Mouse (Mus musculus) small intestine, adult 2 months (tissue): ENCODE data around the gene Slit1.

Experiments used
- CTCF ChIP-seq: fragments of 200-500 bp; IDR thresholded peaks from 2 replicates; pipeline ENCODE4 v1.5.1; 2012; ENCODE audit warnings: low read depth, mild to moderate bottlenecking, control low read depth, inconsistent platforms, low read length, moderate library complexity, mixed read lengths; ENCODE audit not compliant: insufficient replicate concordance, insufficient read length; ENCODE audit errors: extremely low read depth
- POLR2A ChIP-seq: fragments of 200-500 bp; IDR thresholded peaks from 2 replicates; pipeline ENCODE4 v1.6.1; 2012; ENCODE audit warnings: low read depth, mild to moderate bottlenecking, control low read depth, inconsistent platforms, low read length, moderate library complexity

DNA sequence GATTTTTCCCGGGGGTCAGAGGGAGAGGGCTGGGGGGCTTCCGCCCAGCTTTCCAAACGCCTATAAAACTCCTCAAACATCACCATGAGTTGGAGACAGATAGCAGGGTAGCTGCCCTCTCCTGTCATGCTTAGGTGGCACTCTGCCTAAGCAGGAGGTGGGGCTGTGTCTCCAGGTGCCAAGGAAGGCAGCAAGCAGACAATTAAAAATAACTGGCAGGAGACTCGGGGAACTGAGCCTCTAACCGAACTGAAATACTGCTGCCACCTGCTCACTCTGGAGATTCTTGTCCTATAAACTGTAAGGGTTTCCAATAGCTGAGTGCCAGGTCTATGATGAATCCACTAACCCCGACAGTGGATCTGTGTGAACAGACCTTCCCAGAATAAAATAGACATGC is 131.8 kb downstream of the Slit1 start:
- no peak for TF ChIP-seq POLR2A
- TF ChIP-seq CTCF = no peak
